Mouse (Mus musculus): ENCODE measurements around the gene Kat2b.

DNA sequence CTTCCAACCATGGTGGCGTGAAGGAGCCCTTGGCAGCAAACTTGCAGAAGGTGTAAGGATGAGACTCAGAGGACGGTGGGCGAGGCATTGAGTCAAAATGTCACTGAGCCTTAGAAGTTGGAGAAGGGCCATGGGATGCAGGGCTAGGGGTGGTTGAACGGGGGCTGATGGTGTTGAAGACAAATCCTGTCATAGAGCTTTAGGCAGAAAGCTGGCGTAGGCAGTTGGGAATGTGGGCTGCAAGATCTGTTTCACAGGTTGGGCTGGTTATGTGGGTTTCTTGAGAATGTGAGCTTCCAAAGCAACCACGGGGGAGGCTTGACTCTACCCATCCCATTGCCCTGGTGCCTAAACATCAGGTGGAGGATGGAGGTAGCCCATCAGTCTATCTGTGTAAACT is 23.4 kb downstream of the Kat2b start:
- no peak for TF ChIP-seq CTCF (IDR thresholded peaks at IDR 0.05; ENCODE audit: low read depth, low read length)
- no peak for TF ChIP-seq POLR2A (IDR thresholded peaks at IDR 0.05; ENCODE audit: extremely low read depth, insufficient read depth, low read length)
